9 mouse cellular contexts compared by ENCODE assay signal in the genomic region with DNA sequence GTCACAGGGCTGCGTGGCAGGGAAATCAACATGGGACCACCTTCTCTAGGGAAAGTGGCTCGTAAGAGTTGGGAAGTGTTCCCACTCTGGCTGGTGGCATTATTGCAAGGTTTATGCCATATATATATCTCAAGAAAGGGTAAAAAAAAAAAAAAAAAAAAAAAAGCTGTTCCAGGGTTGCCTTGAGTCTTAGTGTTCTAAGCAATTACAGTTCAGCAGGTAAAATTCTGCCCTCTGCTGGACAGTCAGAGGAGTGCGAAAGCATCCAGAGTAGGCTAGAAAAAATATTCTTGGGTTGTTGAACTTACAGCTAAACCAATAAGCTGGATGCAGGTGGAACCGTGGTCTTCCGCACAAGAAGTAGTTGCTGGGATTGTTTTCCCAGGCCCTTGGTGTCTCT.
DNase-seq lines count a peak whose midpoint lies in the region; ATAC-seq and TF ChIP-seq lines count a peak whose summit lies in the region.
"Had no signal": no experiment of that assay in that cellular context is flagged by ENCODE, and none has a peak within 500 bp of the region (broad histone marks: within the 10 kb centered on the region; RNA-seq: fewer than 3 reads in every experiment).

No protein-coding gene starts in this region.

- DNase-seq in heart, postnatal 0 days (ENCODE audit: low spot score): peak; percentile 51
- DNase-seq in heart, adult 11 months: no peak
- DNase-seq in cerebellum, adult 11 months: peak; percentile 19
- DNase-seq in layer of hippocampus, adult 9-11 months: peak; percentile 37
- DNase-seq in midbrain, embryonic 11.5 days (ENCODE audit: low spot score, missing footprints): peak; percentile 90
- DNase-seq in thymus, postnatal 14 days: peak; percentile 54

- peaks cover 4% of the 10 kb centered on the region; the same call in 1 of the 2 replicates for H3K36me3 ChIP-seq in heart, postnatal 0 days (replicated peaks; ENCODE audit: control insufficient read depth, insufficient read depth, low read length)
- H3K36me3 ChIP-seq in E14TG2a.4 (ENCODE audit: insufficient read depth, low read length): peaks cover 11% of the 10 kb centered on the region
- H3K36me3 ChIP-seq in forebrain, embryonic 16.5 days (ENCODE audit: control insufficient read depth, insufficient read depth): peaks cover 34% of the 10 kb centered on the region
- peaks cover 11% of the 10 kb centered on the region for H3K36me3 ChIP-seq in midbrain, embryonic 11.5 days (ENCODE audit: control insufficient read depth, insufficient read depth, low read length)

- TF ChIP-seq EP300 in heart, postnatal 0 days (IDR thresholded peaks at IDR 0.05; ENCODE audit: low read depth): no peak

- WGBS in heart, postnatal 0 days: 68% methylated on average over 5 of the region's 5 CpGs
- WGBS in forebrain, embryonic 16.5 days: 74% methylated on average over 5 of the region's 5 CpGs
- WGBS in midbrain, embryonic 11.5 days: 77% methylated on average over 5 of the region's 5 CpGs

- H3K27ac ChIP-seq in heart, postnatal 0 days (ENCODE audit: low read depth): no peak overlapping the region
- H3K27ac ChIP-seq in forebrain, embryonic 16.5 days (ENCODE audit: low read length): no peak overlapping the region
- H3K27ac ChIP-seq in midbrain, embryonic 11.5 days (ENCODE audit: low read depth, low read length): no peak overlapping the region
- H3K27ac ChIP-seq: embryonic facial prominence, embryonic 12.5 days had no signal

- no peak overlapping the region for H3K4me3 ChIP-seq in heart, postnatal 0 days (ENCODE audit: low read depth, low read length)
- H3K4me3 ChIP-seq in E14TG2a.4 (replicated peaks; ENCODE audit: low read length): no peak overlapping the region
- no peak overlapping the region for H3K4me3 ChIP-seq in forebrain, embryonic 16.5 days (replicated peaks; ENCODE audit: low read length)
- H3K4me3 ChIP-seq in midbrain, embryonic 11.5 days (ENCODE audit: low read depth, low read length): no peak overlapping the region
- H3K4me3 ChIP-seq: embryonic facial prominence, embryonic 12.5 days had no signal

- TF ChIP-seq CTCF in heart, postnatal 0 days (IDR thresholded peaks at IDR 0.05; ENCODE audit: low read depth): peak; percentile 65
- TF ChIP-seq CTCF in E14TG2a.4 (conservative IDR thresholded peaks at IDR 0.05; ENCODE audit: low read length): peak; percentile 85

- H3K4me1 ChIP-seq in heart, postnatal 0 days (ENCODE audit: control insufficient read depth, insufficient read depth): no peaks in the 10 kb centered on the region
- no peaks in the 10 kb centered on the region for H3K4me1 ChIP-seq in E14TG2a.4 (replicated peaks; ENCODE audit: low read depth, low read length)
- no peaks in the 10 kb centered on the region for H3K4me1 ChIP-seq in forebrain, embryonic 16.5 days (replicated peaks; ENCODE audit: control insufficient read depth, insufficient read depth, low read length)
- H3K4me1 ChIP-seq in midbrain, embryonic 11.5 days (ENCODE audit: control insufficient read depth, insufficient read depth, low read length): no peaks in the 10 kb centered on the region
- H3K4me1 ChIP-seq: embryonic facial prominence, embryonic 12.5 days had no signal

- H3K9ac ChIP-seq in heart, postnatal 0 days (replicated peaks; ENCODE audit: low read depth, low read length): no peak overlapping the region
- no peak overlapping the region for H3K9ac ChIP-seq in forebrain, embryonic 16.5 days (replicated peaks; ENCODE audit: low read depth, low read length)
- no peak overlapping the region for H3K9ac ChIP-seq in midbrain, embryonic 11.5 days (ENCODE audit: low read length)
- H3K9ac ChIP-seq: embryonic facial prominence, embryonic 12.5 days had no signal

- no peaks in the 10 kb centered on the region for H3K27me3 ChIP-seq in heart, postnatal 0 days (ENCODE audit: control insufficient read depth, insufficient read depth, low read length)
- H3K27me3 ChIP-seq in E14TG2a.4 (ENCODE audit: insufficient read depth, low read length): no peaks in the 10 kb centered on the region
- no peaks in the 10 kb centered on the region for H3K27me3 ChIP-seq in forebrain, embryonic 16.5 days (replicated peaks; ENCODE audit: control insufficient read depth, insufficient read depth, low read length)
- no peaks in the 10 kb centered on the region for H3K27me3 ChIP-seq in midbrain, embryonic 11.5 days (ENCODE audit: control insufficient read depth, insufficient read depth, low read length)
- H3K27me3 ChIP-seq: embryonic facial prominence, embryonic 12.5 days had no signal

- H3K9me3 ChIP-seq in heart, postnatal 0 days (replicated peaks; ENCODE audit: control insufficient read depth, low read length): no peaks in the 10 kb centered on the region
- H3K9me3 ChIP-seq in E14TG2a.4 (ENCODE audit: low read length): no peaks in the 10 kb centered on the region
- H3K9me3 ChIP-seq in forebrain, embryonic 16.5 days (ENCODE audit: control insufficient read depth, low read length): no peaks in the 10 kb centered on the region
- H3K9me3 ChIP-seq in midbrain, embryonic 11.5 days (ENCODE audit: control insufficient read depth, low read length): no peaks in the 10 kb centered on the region
- H3K9me3 ChIP-seq: embryonic facial prominence, embryonic 12.5 days had no signal

- H3K4me2 ChIP-seq in heart, postnatal 0 days (ENCODE audit: low read depth, low read length): no peak overlapping the region
- no peak overlapping the region for H3K4me2 ChIP-seq in forebrain, embryonic 16.5 days (ENCODE audit: low read length)
- H3K4me2 ChIP-seq in midbrain, embryonic 11.5 days: no peak overlapping the region
- H3K4me2 ChIP-seq: embryonic facial prominence, embryonic 12.5 days had no signal

- no peak for ATAC-seq in heart, postnatal 0 days (ENCODE audit: insufficient read depth, low read depth)
- ATAC-seq in forebrain, embryonic 16.5 days: peak; percentile 49
- peak; percentile 30; the same call in 1 of the 2 replicates for ATAC-seq in midbrain, embryonic 11.5 days (ENCODE audit: low FRiP score)
